Mouse (Mus musculus) intestine, postnatal 0 days (tissue): ENCODE measurements around the gene Prkcb. TPM values are rescaled to one million over a fixed set of nuclear protein-coding genes. Genes with fewer than 3 reads are reported as not detected.

Experiments
- ATAC-seq: fragments of 200-750 bp; cut with Nextera tagmentation; 2 replicates; pipeline ENCODE4 v1.8.0; 2017; ENCODE audit warnings: mild to moderate bottlenecking, moderate TSS enrichment, moderate library complexity
- H3K27ac ChIP-seq: fragments of 300-500 bp; sonication (generic); 2 replicates; pipeline ENCODE4 v1.5.1; 2014; ENCODE audit warnings: mild to moderate bottlenecking, low read depth, low read length, moderate library complexity
- H3K27me3 ChIP-seq: fragments of 300-500 bp; sonication (generic); replicated peaks from 2 replicates; pipeline ENCODE4 v1.6.1; 2014; ENCODE audit warnings: low read length, mixed read lengths; ENCODE audit not compliant: control insufficient read depth, insufficient read depth
- H3K36me3 ChIP-seq: fragments of 300-500 bp; sonication (generic); 2 replicates; pipeline ENCODE4 v1.6.1; 2014; ENCODE audit warnings: mild to moderate bottlenecking, moderate library complexity; ENCODE audit not compliant: control insufficient read depth, insufficient read depth
- H3K4me1 ChIP-seq: fragments of 300-500 bp; sonication (generic); replicated peaks from 2 replicates; pipeline ENCODE4 v1.6.1; 2014; ENCODE audit warnings: antibody characterized with exemption, low read length, mixed read lengths; ENCODE audit not compliant: control insufficient read depth, insufficient read depth
- H3K4me2 ChIP-seq: fragments of 300-500 bp; sonication (generic); replicated peaks from 2 replicates; pipeline ENCODE4 v1.6.1; 2014; ENCODE audit warnings: low read depth, mild to moderate bottlenecking, moderate library complexity
- H3K4me3 ChIP-seq: fragments of 300-500 bp; sonication (generic); 2 replicates; pipeline ENCODE4 v1.5.1; 2014; ENCODE audit warnings: low read depth, low read length
- H3K9ac ChIP-seq: fragments of 300-500 bp; sonication (generic); 2 replicates; pipeline ENCODE4 v1.6.1; 2014; ENCODE audit warnings: mild to moderate bottlenecking, low read depth, low read length
- H3K9me3 ChIP-seq: fragments of 300-500 bp; sonication (generic); 2 replicates; pipeline ENCODE4 v1.6.1; 2016; ENCODE audit warnings: mixed run types; ENCODE audit not compliant: control insufficient read depth
- CTCF ChIP-seq: sonication (generic); IDR thresholded peaks from 2 replicates; pipeline ENCODE4 v1.5.1; 2016; ENCODE audit warnings: low read depth, mild to moderate bottlenecking, control low read depth, antibody characterized with exemption, moderate library complexity
- WGBS: fragments of 180-500 bp; shearing (Covaris S2); extraction: QIAGEN DNeasy Blood & Tissue Kit; methylation state at CpG from one replicate; pipeline ENCODE4 v1.1.7; 2014; 5-methylcytosine and 5-hydroxymethylcytosine counted together
- polyA plus RNA-seq: library from polyadenylated mRNA; unstranded; fragments of >200 nt; fragmentation: Nextera tagmentation; extraction: Ambion mirVana; gene quantifications from 2 replicates; pipeline ENCODE4 v1.2.1, GENCODE M21; 2015

The Prkcb gene
- polyA plus RNA-seq, 1 experiment from 2014 or later = 4.7 TPM

DNA sequence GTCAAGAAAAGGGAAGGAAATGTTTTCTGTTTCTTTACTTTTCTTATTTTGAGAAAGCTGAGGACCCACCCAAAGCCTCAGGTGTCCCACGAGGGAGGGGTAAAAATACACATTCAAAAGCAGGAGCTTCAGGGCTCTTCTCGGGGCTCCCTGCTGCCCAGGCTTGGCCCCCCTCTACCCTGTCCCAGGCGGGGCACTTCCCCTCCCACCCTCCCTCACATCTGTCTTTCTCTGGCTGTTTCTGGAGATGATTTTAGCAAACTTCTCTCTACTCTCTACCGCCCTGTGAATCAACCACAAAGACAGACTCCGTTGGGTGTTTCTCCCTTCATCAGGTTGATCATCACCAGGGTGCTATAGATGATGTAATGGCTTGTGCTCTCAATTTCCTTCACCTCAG is 105.4 kb downstream of the Prkcb start:
- H3K4me2 ChIP-seq = no peak overlapping the region
- no peak for TF ChIP-seq CTCF
- no peaks in the 10 kb centered on the region for H3K9me3 ChIP-seq
- no peaks in the 10 kb centered on the region for H3K36me3 ChIP-seq
- no peak overlapping the region for H3K9ac ChIP-seq
- ATAC-seq = no peak
- H3K27me3 ChIP-seq = no peaks in the 10 kb centered on the region
- 45% methylated on average over 5 of the region's 5 CpGs for WGBS
- H3K4me1 ChIP-seq = no peaks in the 10 kb centered on the region
- H3K27ac ChIP-seq = no peak overlapping the region
- no peak overlapping the region for H3K4me3 ChIP-seq

DNA sequence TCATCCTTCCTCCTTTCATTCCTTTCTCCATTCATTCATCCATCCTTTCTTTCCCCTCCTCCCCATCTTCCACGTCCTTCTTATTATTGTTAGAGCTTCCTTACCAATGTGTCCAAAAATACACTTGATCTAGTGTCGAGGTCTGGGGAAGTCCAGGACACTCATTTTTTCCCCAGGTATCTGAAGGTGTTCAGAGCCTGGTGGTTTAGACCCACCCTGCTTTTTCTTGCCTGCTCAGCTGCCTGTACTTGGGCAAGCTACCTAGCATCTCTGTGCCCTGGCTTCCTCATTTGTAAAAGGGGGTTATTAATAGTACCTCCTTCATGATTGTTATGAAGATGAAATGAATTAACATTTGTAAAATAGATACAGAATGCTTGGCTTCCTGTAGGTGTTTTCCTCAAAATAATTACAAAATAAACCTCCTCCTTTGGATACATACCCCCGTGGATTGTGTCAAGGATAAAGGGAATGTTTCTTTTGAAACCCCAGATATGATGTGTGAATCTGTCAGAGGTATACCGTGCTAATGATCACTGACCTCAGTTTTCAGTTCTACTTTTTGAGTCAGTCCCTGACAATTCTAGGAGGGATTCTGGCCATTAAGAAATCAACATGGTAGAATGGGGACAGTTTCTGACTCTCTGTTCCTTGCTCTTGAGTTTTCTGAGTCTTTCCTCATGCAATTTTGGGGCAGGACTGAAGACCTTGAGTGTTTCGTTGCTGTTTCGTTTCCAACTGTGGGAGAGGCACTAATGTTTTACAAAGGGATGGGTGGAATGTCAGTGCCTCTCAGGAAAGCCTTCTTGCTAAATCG is 106.8 kb downstream of the Prkcb start:
- Histone ChIP-seq H3K27me3 (no peaks in the 10 kb centered on the region), H3K4me3 (no peak overlapping the region), H3K9me3 (no peaks in the 10 kb centered on the region), H3K9ac (no peak overlapping the region), H3K4me2 (no peak overlapping the region), H3K4me1 (no peaks in the 10 kb centered on the region), H3K36me3 (no peaks in the 10 kb centered on the region), H3K27ac (no peak overlapping the region)
- TF ChIP-seq CTCF = no peak
- no peak for ATAC-seq
- 69% methylated on average over 7 of the region's 7 CpGs for WGBS

DNA sequence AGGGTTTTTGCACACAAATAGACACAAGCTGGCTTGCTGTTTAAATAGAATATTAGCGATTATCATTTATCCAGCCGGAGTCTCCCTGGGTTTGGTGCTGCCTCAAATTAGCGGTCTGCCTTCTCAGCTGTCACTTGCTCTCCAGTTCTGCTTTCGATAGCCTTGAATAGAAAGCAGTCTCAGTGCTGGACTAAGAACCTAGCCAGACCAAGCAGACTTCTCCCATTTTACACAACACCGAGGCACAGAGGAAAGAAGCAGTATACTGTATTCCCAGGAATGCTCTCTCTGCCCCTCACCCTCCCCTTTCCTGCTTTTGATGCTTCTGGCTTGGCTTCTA is 107.4 kb downstream of the Prkcb start:
- no peaks in the 10 kb centered on the region for H3K36me3 ChIP-seq
- H3K9me3 ChIP-seq = no peaks in the 10 kb centered on the region
- no peaks in the 10 kb centered on the region for H3K27me3 ChIP-seq
- H3K27ac ChIP-seq = no peak overlapping the region
- no peak for TF ChIP-seq CTCF
- H3K4me2 ChIP-seq = no peak overlapping the region
- H3K4me1 ChIP-seq = no peaks in the 10 kb centered on the region
- no peak for ATAC-seq
- WGBS = 77% methylated on average over 5 of the region's 5 CpGs
- no peak overlapping the region for H3K9ac ChIP-seq
- no peak overlapping the region for H3K4me3 ChIP-seq

- no peak for TF ChIP-seq CTCF
- Histone ChIP-seq H3K4me2 (no peak overlapping the region), H3K9ac (no peak overlapping the region), H3K4me3 (no peak overlapping the region), H3K27ac (no peak overlapping the region), H3K36me3 (no peaks in the 10 kb centered on the region), H3K27me3 (no peaks in the 10 kb centered on the region), H3K4me1 (no peaks in the 10 kb centered on the region), H3K9me3 (no peaks in the 10 kb centered on the region)
- no peak for ATAC-seq
- WGBS = 78% methylated on average over 3 of the region's 3 CpGs
Observed at GRCm38 (mm10) chr7:122397699-122398098, 109.1 kb downstream of the Prkcb start.

DNA sequence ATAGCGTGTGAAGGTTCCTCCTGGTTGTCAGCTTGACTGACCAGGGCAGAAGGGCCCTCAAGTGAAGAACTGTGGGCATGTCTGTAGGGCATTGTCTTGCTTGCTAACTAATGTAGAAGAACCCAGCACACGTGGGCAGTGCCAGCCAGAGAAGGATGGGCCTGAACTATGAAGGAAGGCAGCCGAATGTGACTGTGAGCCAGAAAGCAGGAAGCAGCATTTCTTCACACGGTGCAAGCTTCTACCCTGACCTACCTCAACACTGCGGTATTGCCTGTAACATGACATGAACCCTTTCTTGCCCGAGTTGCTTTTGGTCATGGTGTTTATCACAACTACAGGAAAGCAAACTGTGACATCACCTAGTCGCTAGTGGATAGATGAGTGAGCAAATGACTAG is 113.5 kb downstream of the Prkcb start:
- H3K4me2 ChIP-seq = no peak overlapping the region
- no peaks in the 10 kb centered on the region for H3K9me3 ChIP-seq
- 85% methylated on average over 7 of the region's 7 CpGs for WGBS
- H3K4me1 ChIP-seq = no peaks in the 10 kb centered on the region; the same call in 1 of the 2 replicates
- ATAC-seq = no peak
- H3K27ac ChIP-seq = no peak overlapping the region
- H3K36me3 ChIP-seq = no peaks in the 10 kb centered on the region
- no peak for TF ChIP-seq CTCF
- H3K9ac ChIP-seq = no peak overlapping the region
- H3K4me3 ChIP-seq = no peak overlapping the region
- no peaks in the 10 kb centered on the region for H3K27me3 ChIP-seq

DNA sequence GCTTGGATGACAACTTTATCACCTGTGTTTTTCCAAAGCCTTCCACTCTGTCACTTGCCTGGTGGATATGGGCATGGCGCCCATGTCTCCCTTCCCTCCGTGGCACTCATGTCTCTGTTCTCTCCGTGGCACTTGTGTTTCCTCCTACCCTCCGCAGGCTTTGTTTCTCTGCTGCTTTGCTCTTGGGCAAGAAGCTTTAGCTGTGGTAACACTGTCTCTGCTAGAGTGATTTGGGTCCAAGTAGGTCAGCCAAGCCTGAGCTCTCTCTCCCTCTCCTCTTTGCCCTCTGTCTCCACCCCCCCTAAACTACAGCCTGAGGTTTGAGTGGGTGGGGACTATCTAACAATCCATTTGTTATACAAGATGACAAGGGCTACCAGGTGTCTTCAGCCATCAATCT is 114.8 kb downstream of the Prkcb start:
- no peak for ATAC-seq
- Histone ChIP-seq H3K9me3 (no peaks in the 10 kb centered on the region), H3K27ac (no peak overlapping the region), H3K27me3 (no peaks in the 10 kb centered on the region), H3K36me3 (no peaks in the 10 kb centered on the region), H3K9ac (no peak overlapping the region), H3K4me2 (no peak overlapping the region), H3K4me1 (no peaks in the 10 kb centered on the region; the same call in 1 of the 2 replicates), H3K4me3 (no peak overlapping the region)
- 82% methylated on average over 4 of the region's 4 CpGs for WGBS
- TF ChIP-seq CTCF = no peak
